Mouse (Mus musculus) neural tube, embryonic 12.5 days (tissue): ENCODE measurements at regions not wholly inside any gene's neighbourhood (a gene's known extent, or its start where the extent isn't known, plus 50 kb on each side); places are given as distances from the start of the nearest gene placed in this dataset.

Source experiments
- ATAC-seq: fragments of 200-750 bp; cut with Nextera tagmentation; 2 replicates; pipeline ENCODE4 v1.8.0; 2017; ENCODE audit warnings: low read depth, mild to moderate bottlenecking, moderate TSS enrichment, moderate library complexity; ENCODE audit not compliant: low FRiP score
- H3K27ac ChIP-seq: fragments of 300-500 bp; sonication (generic); 2 replicates; pipeline ENCODE4 v1.5.1; 2016
- H3K27me3 ChIP-seq: fragments of 300-500 bp; sonication (generic); replicated peaks from 2 replicates; pipeline ENCODE4 v1.6.1; 2016; ENCODE audit warnings: mild to moderate bottlenecking
- H3K36me3 ChIP-seq: fragments of 300-500 bp; sonication (generic); 2 replicates; pipeline ENCODE4 v1.6.1; 2016; ENCODE audit warnings: mild to moderate bottlenecking
- H3K4me1 ChIP-seq: fragments of 300-500 bp; sonication (generic); 2 replicates; pipeline ENCODE4 v1.6.1; 2016
- H3K4me2 ChIP-seq: fragments of 300-500 bp; sonication (generic); replicated peaks from 2 replicates; pipeline ENCODE4 v1.6.1; 2016; ENCODE audit warnings: mild to moderate bottlenecking
- H3K4me3 ChIP-seq: fragments of 300-500 bp; sonication (generic); 2 replicates; pipeline ENCODE4 v1.5.1; 2016
- H3K9ac ChIP-seq: fragments of 300-500 bp; sonication (generic); 2 replicates; pipeline ENCODE4 v1.6.1; 2016; ENCODE audit warnings: mild to moderate bottlenecking
- H3K9me3 ChIP-seq: fragments of 300-500 bp; sonication (generic); 2 replicates; pipeline ENCODE4 v1.6.1; 2016; ENCODE audit warnings: mild to moderate bottlenecking
- WGBS: fragments of 180-500 bp; shearing (Covaris S2); methylation state at CpG from one replicate; pipeline ENCODE4 v1.1.7; 2016; 5-methylcytosine and 5-hydroxymethylcytosine counted together

- H3K27ac ChIP-seq, result no peak overlapping the region
- no peak overlapping the region for H3K4me3 ChIP-seq
- H3K9ac ChIP-seq, result no peak overlapping the region
- no peaks in the 10 kb centered on the region for H3K4me1 ChIP-seq
- WGBS, result 89% methylated on average over 5 of the region's 5 CpGs
- no peaks in the 10 kb centered on the region for H3K9me3 ChIP-seq
- H3K27me3 ChIP-seq, result no peaks in the 10 kb centered on the region
- no peak for ATAC-seq
- H3K4me2 ChIP-seq, result no peak overlapping the region
- no peaks in the 10 kb centered on the region for H3K36me3 ChIP-seq
These were observed 237.1 kb upstream of the Tank start for GRCm38 (mm10) chr2:61341254-61341653.

- no peak overlapping the region for H3K9ac ChIP-seq
- no peaks in the 10 kb centered on the region for H3K4me1 ChIP-seq
- no peak overlapping the region for H3K4me3 ChIP-seq
- no peak for ATAC-seq
- H3K27ac ChIP-seq, result no peak overlapping the region
- no peaks in the 10 kb centered on the region for H3K9me3 ChIP-seq
- 88% methylated on average over 4 of the region's 4 CpGs for WGBS
- no peaks in the 10 kb centered on the region for H3K36me3 ChIP-seq
- H3K27me3 ChIP-seq, result no peaks in the 10 kb centered on the region
- no peak overlapping the region for H3K4me2 ChIP-seq
These were observed 259.2 kb upstream of the Tank start for GRCm38 (mm10) chr2:61319226-61319625.

- no peak overlapping the region for H3K4me2 ChIP-seq
- 80% methylated on average over 4 of the region's 4 CpGs for WGBS
- ATAC-seq, result no peak
These were observed 268.0 kb upstream of the Tank start for GRCm38 (mm10) chr2:61310405-61310804.

GRCm38 (mm10) chr2:61309219-61309618, 269.2 kb upstream of the Tank start:
- H3K27ac ChIP-seq, result no peak overlapping the region
- no peaks in the 10 kb centered on the region for H3K27me3 ChIP-seq
- no peaks in the 10 kb centered on the region for H3K4me1 ChIP-seq
- H3K9ac ChIP-seq, result no peak overlapping the region
- ATAC-seq, result no peak
- no peaks in the 10 kb centered on the region for H3K36me3 ChIP-seq
- H3K4me2 ChIP-seq, result no peak overlapping the region
- H3K4me3 ChIP-seq, result no peak overlapping the region
- 100% methylated on average over 2 of the region's 2 CpGs for WGBS
- no peaks in the 10 kb centered on the region for H3K9me3 ChIP-seq

More at GRCm38 (mm10) chr2:61310405-61310804, 268.0 kb upstream of the Tank start:
- no peaks in the 10 kb centered on the region for H3K9me3 ChIP-seq
- H3K4me3 ChIP-seq, result no peak overlapping the region
- H3K27me3 ChIP-seq, result no peaks in the 10 kb centered on the region
- H3K9ac ChIP-seq, result no peak overlapping the region
- H3K36me3 ChIP-seq, result no peaks in the 10 kb centered on the region
- H3K27ac ChIP-seq, result no peak overlapping the region
- no peaks in the 10 kb centered on the region for H3K4me1 ChIP-seq

- Histone ChIP-seq H3K27me3 (no peaks in the 10 kb centered on the region), H3K4me1 (no peaks in the 10 kb centered on the region), H3K4me2 (no peak overlapping the region), H3K27ac (no peak overlapping the region), H3K36me3 (no peaks in the 10 kb centered on the region), H3K9me3 (no peaks in the 10 kb centered on the region), H3K9ac (no peak overlapping the region), H3K4me3 (no peak overlapping the region)
- ATAC-seq, result no peak
- 81% methylated on average over 5 of the region's 5 CpGs for WGBS
These were observed 281.2 kb upstream of the Tank start for GRCm38 (mm10) chr2:61297135-61297534.

GRCm38 (mm10) chr2:61296606-61297005, 281.8 kb upstream of the Tank start:
- H3K36me3 ChIP-seq, result no peaks in the 10 kb centered on the region
- no peak overlapping the region for H3K9ac ChIP-seq
- no peak overlapping the region for H3K4me3 ChIP-seq
- ATAC-seq, result no peak
- H3K4me2 ChIP-seq, result no peak overlapping the region
- no peaks in the 10 kb centered on the region for H3K27me3 ChIP-seq
- H3K9me3 ChIP-seq, result no peaks in the 10 kb centered on the region
- H3K4me1 ChIP-seq, result no peaks in the 10 kb centered on the region
- H3K27ac ChIP-seq, result no peak overlapping the region
- whole genome bisulfite sequencing, result 87% methylated on average over 6 of the region's 6 CpGs

- H3K4me3 ChIP-seq, result no peak overlapping the region
- no peaks in the 10 kb centered on the region for H3K4me1 ChIP-seq
- H3K9me3 ChIP-seq, result no peaks in the 10 kb centered on the region
- H3K36me3 ChIP-seq, result no peaks in the 10 kb centered on the region
- 60% methylated on average over 6 of the region's 6 CpGs for WGBS
- H3K9ac ChIP-seq, result no peak overlapping the region
- H3K4me2 ChIP-seq, result no peak overlapping the region
- ATAC-seq, result no peak
- no peaks in the 10 kb centered on the region for H3K27me3 ChIP-seq
- H3K27ac ChIP-seq, result no peak overlapping the region
These were observed 283.0 kb upstream of the Tank start for GRCm38 (mm10) chr2:61295261-61295964.

- Histone ChIP-seq H3K9ac (no peak overlapping the region), H3K27ac (no peak overlapping the region), H3K27me3 (no peaks in the 10 kb centered on the region), H3K4me3 (no peak overlapping the region), H3K9me3 (no peaks in the 10 kb centered on the region), H3K4me2 (no peak overlapping the region), H3K36me3 (no peaks in the 10 kb centered on the region), H3K4me1 (0 out of 2 replicates have a peak, but pooled peaks cover 6% of the 10 kb centered on the region)
- 90% methylated on average over 2 of the region's 2 CpGs for WGBS
- ATAC-seq, result no peak
These were observed 290.1 kb upstream of the Tank start for GRCm38 (mm10) chr2:61288246-61288645.

GRCm38 (mm10) chr2:61284706-61285105, 293.7 kb upstream of the Tank start:
- ATAC-seq, result no peak
- Histone ChIP-seq H3K4me1 (0 out of 2 replicates have a peak, but pooled peaks cover 6% of the 10 kb centered on the region), H3K27me3 (no peaks in the 10 kb centered on the region), H3K4me3 (no peak overlapping the region), H3K4me2 (no peak overlapping the region), H3K27ac (no peak overlapping the region), H3K9ac (no peak overlapping the region), H3K36me3 (no peaks in the 10 kb centered on the region), H3K9me3 (no peaks in the 10 kb centered on the region)
- WGBS, result 79% methylated on average over 6 of the region's 6 CpGs

GRCm38 (mm10) chr2:61283829-61284601, 294.4 kb upstream of the Tank start:
- Histone ChIP-seq H3K27me3 (no peaks in the 10 kb centered on the region), H3K4me1 (0 out of 2 replicates have a peak, but pooled peaks cover 6% of the 10 kb centered on the region), H3K27ac (no peak overlapping the region), H3K9ac (no peak overlapping the region), H3K9me3 (no peaks in the 10 kb centered on the region), H3K36me3 (no peaks in the 10 kb centered on the region), H3K4me3 (no peak overlapping the region), H3K4me2 (peak overlapping the region; percentile 14)
- WGBS, result 32% methylated on average over 9 of the region's 9 CpGs
- ATAC-seq, result peak; percentile 73

GRCm38 (mm10) chr2:61272721-61273120, 305.7 kb upstream of the Tank start:
- H3K27ac ChIP-seq, result no peak overlapping the region
- H3K4me1 ChIP-seq, result no peaks in the 10 kb centered on the region
- no peaks in the 10 kb centered on the region for H3K9me3 ChIP-seq
- H3K27me3 ChIP-seq, result no peaks in the 10 kb centered on the region
- 90% methylated on average over 5 of the region's 5 CpGs for WGBS
- no peak for ATAC-seq
- H3K9ac ChIP-seq, result no peak overlapping the region
- H3K4me3 ChIP-seq, result no peak overlapping the region
- no peaks in the 10 kb centered on the region for H3K36me3 ChIP-seq
- H3K4me2 ChIP-seq, result no peak overlapping the region

- ATAC-seq, result no peak
- WGBS, result 93% methylated on average over 3 of the region's 3 CpGs
These were observed 304.7 kb upstream of the Rbms1 start for GRCm38 (mm10) chr2:61267706-61268105.

More at GRCm38 (mm10) chr2:61267706-61268105, 304.7 kb upstream of the Rbms1 start:
- no peaks in the 10 kb centered on the region for H3K36me3 ChIP-seq
- H3K4me1 ChIP-seq, result no peaks in the 10 kb centered on the region
- H3K9ac ChIP-seq, result no peak overlapping the region
- no peak overlapping the region for H3K4me2 ChIP-seq
- no peaks in the 10 kb centered on the region for H3K9me3 ChIP-seq
- H3K27ac ChIP-seq, result no peak overlapping the region
- no peak overlapping the region for H3K4me3 ChIP-seq
- H3K27me3 ChIP-seq, result no peaks in the 10 kb centered on the region
